Mouse (Mus musculus) small intestine, adult 2 months (tissue): Measurements from ENCODE around the gene Rell1.

Experiments used
- CTCF ChIP-seq: fragments of 200-500 bp; IDR thresholded peaks from 2 replicates; pipeline ENCODE4 v1.5.1; 2012; ENCODE audit warnings: low read depth, mild to moderate bottlenecking, control low read depth, inconsistent platforms, low read length, moderate library complexity, mixed read lengths; ENCODE audit not compliant: insufficient replicate concordance, insufficient read length; ENCODE audit errors: extremely low read depth
- POLR2A ChIP-seq: fragments of 200-500 bp; IDR thresholded peaks from 2 replicates; pipeline ENCODE4 v1.6.1; 2012; ENCODE audit warnings: low read depth, mild to moderate bottlenecking, control low read depth, inconsistent platforms, low read length, moderate library complexity

DNA sequence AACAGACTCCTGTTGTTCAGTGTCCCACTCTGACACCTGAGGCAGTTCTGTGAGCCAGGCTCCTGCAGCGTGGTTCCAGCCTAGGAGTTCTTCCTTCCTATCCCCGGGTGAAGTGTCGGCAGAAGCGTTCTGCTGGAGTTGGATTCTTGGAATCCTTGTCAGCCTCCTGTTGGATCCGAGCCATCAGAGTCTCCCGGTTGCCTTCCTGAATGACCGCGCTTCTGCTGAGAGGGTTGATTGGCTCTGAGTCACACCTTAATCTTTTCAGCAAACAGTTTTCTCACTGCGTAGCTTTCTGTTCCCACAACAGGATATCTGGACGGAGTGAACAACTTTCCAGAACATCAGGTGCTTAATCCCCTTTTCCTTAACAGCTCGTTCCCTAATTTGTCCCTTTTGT is 13.6 kb upstream of the Rell1 start:
- TF ChIP-seq CTCF: no peak
- TF ChIP-seq POLR2A: no peak
